Mouse (Mus musculus) C2C12 (cell line): ENCODE measurements around the gene Nav1.

ENCODE experiments used
- CTCF ChIP-seq: IDR thresholded peaks from one replicate; pipeline ENCODE4 v1.5.1; 2011; ENCODE audit not compliant: control insufficient read depth, insufficient read depth, insufficient read length
- MYOG ChIP-seq: IDR thresholded peaks from one replicate; pipeline ENCODE4 v1.6.1; 2011; ENCODE audit not compliant: control insufficient read depth, insufficient read length; ENCODE audit errors: extremely low read depth
- USF1 ChIP-seq: IDR thresholded peaks from one replicate; pipeline ENCODE4 v1.6.1; 2011; ENCODE audit warnings: low read depth, mild to moderate bottlenecking, control low read depth, moderate library complexity

DNA sequence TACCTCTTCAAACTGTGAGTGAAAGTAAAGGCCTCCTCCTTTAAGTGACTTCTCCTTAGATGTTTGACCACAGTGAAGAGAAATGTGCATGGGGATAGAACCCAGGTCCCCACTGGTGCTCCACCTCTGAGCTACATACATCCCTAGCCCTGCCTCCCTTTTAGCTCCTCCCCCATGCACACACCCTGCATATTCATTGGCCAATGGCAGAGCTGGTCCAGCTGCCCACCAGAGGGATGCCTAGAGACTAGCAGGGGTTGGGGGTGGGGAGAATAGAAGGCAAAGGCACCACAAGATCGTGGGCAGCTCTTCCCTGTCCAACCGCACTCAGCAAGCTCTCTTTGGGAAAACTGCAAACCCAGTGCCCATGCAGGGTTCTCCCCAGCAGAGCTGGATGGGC is 83.8 kb downstream of the Nav1 start:
- TF ChIP-seq CTCF (no peak), MYOG (no peak), USF1 (no peak)
